Mouse (Mus musculus) bone marrow, adult 2 months (tissue): ENCODE data around the gene Srd5a1.

Experiments used
- CTCF ChIP-seq: fragments of 200-500 bp; IDR thresholded peaks from 2 replicates; pipeline ENCODE4 v1.5.1; 2011; ENCODE audit warnings: low read length, control low read depth; ENCODE audit not compliant: control insufficient read depth, insufficient read depth
- POLR2A ChIP-seq: fragments of 200-500 bp; IDR thresholded peaks from 2 replicates; pipeline ENCODE4 v1.6.1; 2011; ENCODE audit warnings: low read depth, mild to moderate bottlenecking, control low read depth, low read length, borderline replicate concordance; ENCODE audit not compliant: control insufficient read depth

GRCm38 (mm10) chr13:69595911-69596310, 15.3 kb downstream of the Srd5a1 start:
- TF ChIP-seq POLR2A (no peak), CTCF (no peak)
